Mouse (Mus musculus) hindbrain, embryonic 11.5 days (tissue): ENCODE results near the gene Txnip. TPM values are rescaled to one million over a fixed set of nuclear protein-coding genes. Genes with fewer than 3 reads are reported as not detected.
"Not testable (repeated sequence)": the region's sequence is repeated elsewhere in the genome, so short reads cannot be mapped to it uniquely, and the experiment has no call there.

ENCODE experiments used
- ATAC-seq: fragments of 200-750 bp; cut with Nextera tagmentation; 2 replicates; pipeline ENCODE4 v1.8.0; 2017; ENCODE audit warnings: mild to moderate bottlenecking, moderate TSS enrichment, moderate library complexity; ENCODE audit not compliant: low FRiP score
- DNase-seq: peaks from one replicate; pipeline ENCODE4 v3.0.0-alpha.2; 2015; ENCODE audit warnings: low spot score
- H3K27ac ChIP-seq: fragments of 300-500 bp; sonication (generic); 2 replicates; pipeline ENCODE4 v1.5.1; 2014; ENCODE audit warnings: mild to moderate bottlenecking, low read depth, low read length
- H3K27me3 ChIP-seq: fragments of 300-500 bp; sonication (generic); 2 replicates; pipeline ENCODE4 v1.6.1; 2014; ENCODE audit warnings: mild to moderate bottlenecking, low read length, moderate library complexity, mixed read lengths; ENCODE audit not compliant: control insufficient read depth, insufficient read depth
- H3K36me3 ChIP-seq: fragments of 300-500 bp; sonication (generic); 2 replicates; pipeline ENCODE4 v1.6.1; 2014; ENCODE audit warnings: mild to moderate bottlenecking, low read length, moderate library complexity, mixed read lengths; ENCODE audit not compliant: control insufficient read depth, insufficient read depth
- H3K4me1 ChIP-seq: fragments of 300-500 bp; sonication (generic); replicated peaks from 2 replicates; pipeline ENCODE4 v1.6.1; 2014; ENCODE audit warnings: low read length, mixed read lengths; ENCODE audit not compliant: control insufficient read depth, insufficient read depth
- H3K4me2 ChIP-seq: fragments of 300-500 bp; sonication (generic); replicated peaks from 2 replicates; pipeline ENCODE4 v1.6.1; 2014; ENCODE audit warnings: mild to moderate bottlenecking, low read depth, low read length
- H3K4me3 ChIP-seq: fragments of 300-500 bp; sonication (generic); 2 replicates; pipeline ENCODE4 v1.5.1; 2014; ENCODE audit warnings: low read depth, low read length
- H3K9ac ChIP-seq: fragments of 300-500 bp; sonication (generic); 2 replicates; pipeline ENCODE4 v1.6.1; 2014; ENCODE audit warnings: low read depth, low read length
- H3K9me3 ChIP-seq: fragments of 300-500 bp; sonication (generic); 2 replicates; pipeline ENCODE4 v1.6.1; 2016; ENCODE audit warnings: low read length; ENCODE audit not compliant: control insufficient read depth
- WGBS: fragments of 180-500 bp; shearing (Covaris S2); extraction: QIAGEN DNeasy Blood & Tissue Kit; methylation state at CpG from one replicate; pipeline ENCODE4 v1.1.7; 2014; 5-methylcytosine and 5-hydroxymethylcytosine counted together
- polyA plus RNA-seq: library from polyadenylated mRNA; unstranded; fragments of >200 nt; fragmentation: Nextera tagmentation; extraction: Ambion mirVana; gene quantifications from 2 replicates; pipeline ENCODE4 v1.2.1, GENCODE M21; 2014

The Txnip gene
- polyA plus RNA-seq, 1 experiment from 2014 or later = 53.4 TPM

GRCm38 (mm10) chr3:96606007-96606406 is 48.2 kb downstream of the Txnip start:
- H3K4me3 ChIP-seq, H3K9me3 ChIP-seq, H3K9ac ChIP-seq, H3K27ac ChIP-seq, ATAC-seq, H3K4me2 ChIP-seq, H3K36me3 ChIP-seq, DNase-seq, H3K4me1 ChIP-seq, H3K27me3 ChIP-seq: not testable (repeated sequence)
- 89% methylated on average over 3 of the region's 4 CpGs for WGBS

- no peak overlapping the region for H3K4me2 ChIP-seq
- no peak overlapping the region for H3K9ac ChIP-seq
- DNase-seq = no peak
- no peaks in the 10 kb centered on the region for H3K4me1 ChIP-seq
- H3K27me3 ChIP-seq = no peaks in the 10 kb centered on the region
- no peak overlapping the region for H3K27ac ChIP-seq
- H3K4me3 ChIP-seq = no peak overlapping the region
- WGBS = 93% methylated on average over 4 of the region's 4 CpGs
- no peaks in the 10 kb centered on the region for H3K36me3 ChIP-seq
- no peak for ATAC-seq
- no peaks in the 10 kb centered on the region for H3K9me3 ChIP-seq
These were observed 48.9 kb downstream of the Txnip start for GRCm38 (mm10) chr3:96606618-96607017.

Other genes with a start within 250 kb of the Txnip start
- not detected in 2 replicates for gene BC107364, start 105.7 kb upstream of the Txnip start, polyA plus RNA-seq
- 1.5 and 1.6 TPM in 2 replicates for gene Hfe2, start 32.8 kb upstream of the Txnip start, polyA plus RNA-seq
- 0.46 and 0.70 TPM in 2 replicates for gene Gm16253, start 19.0 kb downstream of the Txnip start, polyA plus RNA-seq
- gene Polr3gl, start 36.2 kb downstream of the Txnip start, polyA plus RNA-seq = 15.4 and 16.6 TPM in 2 replicates
- gene Ankrd34a, start 38.7 kb downstream of the Txnip start, polyA plus RNA-seq = 2.0 and 2.4 TPM in 2 replicates
- gene Lix1l, start 43.2 kb downstream of the Txnip start, polyA plus RNA-seq = 7.1 and 7.8 TPM in 2 replicates
- 172 and 178 TPM in 2 replicates for gene Rbm8a, start 72.0 kb downstream of the Txnip start, polyA plus RNA-seq
- 42.8 and 44.6 TPM in 2 replicates for gene Pex11b, start 77.4 kb downstream of the Txnip start, polyA plus RNA-seq
- 0.04 and 0.22 TPM in 2 replicates for gene Gm42957, start 77.5 kb downstream of the Txnip start, polyA plus RNA-seq
- 0.53 and 1.3 TPM in 2 replicates for gene Itga10, start 87.6 kb downstream of the Txnip start, polyA plus RNA-seq
- gene Ankrd35, start 112.2 kb downstream of the Txnip start, polyA plus RNA-seq = 0.25 and 0.40 TPM in 2 replicates
- gene Pias3, start 138.4 kb downstream of the Txnip start, polyA plus RNA-seq = 25.2 and 28.2 TPM in 2 replicates
- 12.8 and 14.4 TPM in 2 replicates for gene Nudt17, start 150.6 kb downstream of the Txnip start, polyA plus RNA-seq
- gene Polr3c, start 169.7 kb downstream of the Txnip start, polyA plus RNA-seq = 38.0 and 38.1 TPM in 2 replicates
- gene Rnf115, start 169.7 kb downstream of the Txnip start, polyA plus RNA-seq = 90.0 and 90.4 TPM in 2 replicates